Mouse (Mus musculus) spleen, adult 12 weeks (tissue): ENCODE measurements around the gene Vegfa.
A peak's percentile ranks its signal among the peaks of the same experiment; 100 is the strongest.

Source experiments
- DNase-seq: peaks from one replicate; pipeline ENCODE4 v3.0.0; 2022; ENCODE audit warnings: low spot score

Vegfa gene

GRCm38 (mm10) chr17:46032257-46032991 is at the start of gene Vegfa:
TSS of gene Vegfa (minus strand) at chr17:46032369.
- peak; percentile 75 for DNase-seq

- DNase-seq, result no peak
These were observed 49.5 kb upstream of the Vegfa start for GRCm38 (mm10) chr17:46081657-46082056.

GRCm38 (mm10) chr17:46081042-46081441 is 48.9 kb upstream of the Vegfa start:
- no peak for DNase-seq

- no peak for DNase-seq
These were observed 48.2 kb upstream of the Vegfa start for GRCm38 (mm10) chr17:46080388-46080787.

GRCm38 (mm10) chr17:46079037-46079436 is 46.9 kb upstream of the Vegfa start:
- no peak for DNase-seq

- DNase-seq, result no peak
These were observed 45.9 kb upstream of the Vegfa start for GRCm38 (mm10) chr17:46077921-46078534.

- no peak for DNase-seq
These were observed 44.0 kb upstream of the Vegfa start for GRCm38 (mm10) chr17:46076260-46076551.

GRCm38 (mm10) chr17:46075551-46076259 is 43.5 kb upstream of the Vegfa start:
- DNase-seq, result no peak

- peak; percentile 25 for DNase-seq
These were observed 42.9 kb upstream of the Vegfa start for GRCm38 (mm10) chr17:46075116-46075485.

- no peak for DNase-seq
These were observed 42.4 kb upstream of the Vegfa start for GRCm38 (mm10) chr17:46074398-46075115.

- DNase-seq, result peak; percentile 66
These were observed 41.6 kb upstream of the Vegfa start for GRCm38 (mm10) chr17:46073730-46074301.

- DNase-seq, result no peak
These were observed 39.4 kb upstream of the Vegfa start for GRCm38 (mm10) chr17:46071531-46071930.

GRCm38 (mm10) chr17:46070046-46070445 is 37.9 kb upstream of the Vegfa start:
- no peak for DNase-seq

- no peak for DNase-seq
These were observed 31.8 kb upstream of the Vegfa start for GRCm38 (mm10) chr17:46063974-46064312.

- DNase-seq, result no peak
These were observed 31.3 kb upstream of the Vegfa start for GRCm38 (mm10) chr17:46063283-46063973.

GRCm38 (mm10) chr17:46060253-46060652 is 28.1 kb upstream of the Vegfa start:
- no peak for DNase-seq

GRCm38 (mm10) chr17:46059226-46059825 is 27.2 kb upstream of the Vegfa start:
- no peak for DNase-seq

- DNase-seq, result no peak
These were observed 24.1 kb upstream of the Vegfa start for GRCm38 (mm10) chr17:46056288-46056687.

- DNase-seq, result no peak
These were observed 23.6 kb upstream of the Vegfa start for GRCm38 (mm10) chr17:46055736-46056135.

- no peak for DNase-seq
These were observed 21.2 kb upstream of the Vegfa start for GRCm38 (mm10) chr17:46053291-46053842.

- DNase-seq, result no peak
These were observed 20.0 kb upstream of the Vegfa start for GRCm38 (mm10) chr17:46052146-46052545.
